Mouse (Mus musculus) R1 (cell line): ENCODE data around the gene Sez6l.

ENCODE experiments used
- DNase-seq: peaks from one replicate; pipeline ENCODE4 v3.0.0-alpha.2; 2018; ENCODE audit warnings: low read depth, low spot score

Gene Sez6l

GRCm38 (mm10) chr5:112498921-112499917 lies 77.8 kb downstream of the Sez6l start:
- no peak for DNase-seq

- DNase-seq, result no peak
Observed at GRCm38 (mm10) chr5:112496753-112497369, 80.1 kb downstream of the Sez6l start.

- DNase-seq, result peak; percentile 86
Observed at GRCm38 (mm10) chr5:112493492-112493891, 83.5 kb downstream of the Sez6l start.

GRCm38 (mm10) chr5:112491489-112491888 lies 85.5 kb downstream of the Sez6l start:
- peak; percentile 49 for DNase-seq

GRCm38 (mm10) chr5:112488101-112488776 lies 88.7 kb downstream of the Sez6l start:
- no peak for DNase-seq

GRCm38 (mm10) chr5:112487504-112487903 lies 89.5 kb downstream of the Sez6l start:
- DNase-seq, result no peak

GRCm38 (mm10) chr5:112486415-112486814 lies 90.6 kb downstream of the Sez6l start:
- no peak for DNase-seq

- DNase-seq, result no peak
Observed at GRCm38 (mm10) chr5:112484924-112485715, 91.9 kb downstream of the Sez6l start.

- peak; percentile 64 for DNase-seq
Observed at GRCm38 (mm10) chr5:112483030-112483429, 94.0 kb downstream of the Sez6l start.

- no peak for DNase-seq
Observed at GRCm38 (mm10) chr5:112482551-112482950, 94.4 kb downstream of the Sez6l start.

- DNase-seq, result no peak
Observed at GRCm38 (mm10) chr5:112481946-112482410, 95.0 kb downstream of the Sez6l start.

- DNase-seq, result peak; percentile 43
Observed at GRCm38 (mm10) chr5:112473453-112473852, 103.5 kb downstream of the Sez6l start.

- peak; percentile 69 for DNase-seq
Observed at GRCm38 (mm10) chr5:112470144-112470543, 106.8 kb downstream of the Sez6l start.

- peak; percentile 81 for DNase-seq
Observed at GRCm38 (mm10) chr5:112468986-112469581, 107.9 kb downstream of the Sez6l start.

GRCm38 (mm10) chr5:112466331-112466730 lies 110.7 kb downstream of the Sez6l start:
- DNase-seq, result no peak

GRCm38 (mm10) chr5:112459903-112460302 lies 117.1 kb downstream of the Sez6l start:
- no peak for DNase-seq

GRCm38 (mm10) chr5:112454966-112455555 lies 121.9 kb downstream of the Sez6l start:
- peak; percentile 45 for DNase-seq

GRCm38 (mm10) chr5:112453088-112453487 lies 123.9 kb downstream of the Sez6l start:
- no peak for DNase-seq

- DNase-seq, result peak; percentile 81
Observed at GRCm38 (mm10) chr5:112448747-112449440, 128.1 kb downstream of the Sez6l start, which contains the start of gene Gm6588. Gene Gm6588 (plus strand): TSS chr5:112449426.

- no peak for DNase-seq
Observed at GRCm38 (mm10) chr5:112438535-112438934, 138.4 kb downstream of the Sez6l start.
